Mouse (Mus musculus): ENCODE measurements around the gene Map4k5. TPM values are rescaled to one million over a fixed set of nuclear protein-coding genes. Genes with fewer than 3 reads are reported as not detected.
A peak's percentile ranks its signal among the peaks of the same experiment; 100 is the strongest.

Gene Map4k5
- 30.7 and 30.9 TPM in 2 replicates for polyA plus RNA-seq (2015; fragmentation: Nextera tagmentation; extraction: Ambion mirVana)

GRCm38 (mm10) chr12:69892371-69893251 lies at the start of gene Map4k5, which contains the start of gene Atl1:
Gene Map4k5, minus strand, starts transcription at chr12:69893200.
Gene Atl1, plus strand, starts transcription at chr12:69892614.
- Histone ChIP-seq H3K27ac (peak within 1 kb of the TSS; percentile 98), H3K9me3 (no peaks in the 10 kb centered on the region), H3K36me3 (no peaks in the 10 kb centered on the region), H3K4me2 (peak within 1 kb of the TSS; percentile 66), H3K4me1 (replicated peaks) (peaks cover 31% of the 10 kb centered on the region), H3K4me3 (peak within 1 kb of the TSS; percentile 90), H3K27me3 (no peaks in the 10 kb centered on the region), H3K9ac (peak within 1 kb of the TSS; percentile 96)
- peak; percentile 97 for ATAC-seq (ENCODE audit: low FRiP score)
- under 1% methylated on average over 108 of the region's 118 CpGs for WGBS

- H3K27ac ChIP-seq: no peak overlapping the region
- H3K4me2 ChIP-seq: no peak overlapping the region
- no peaks in the 10 kb centered on the region for H3K27me3 ChIP-seq
- no peak overlapping the region for H3K9ac ChIP-seq
- 62% methylated on average over 1 of the region's 1 CpGs for WGBS
- no peaks in the 10 kb centered on the region for H3K4me1 ChIP-seq (replicated peaks)
- no peaks in the 10 kb centered on the region for H3K9me3 ChIP-seq
- ATAC-seq (ENCODE audit: low FRiP score): no peak
- peaks cover 56% of the 10 kb centered on the region for H3K36me3 ChIP-seq
- no peak overlapping the region for H3K4me3 ChIP-seq
Measured at GRCm38 (mm10) chr12:69941655-69942329, 48.8 kb upstream of the Map4k5 start.

GRCm38 (mm10) chr12:69939291-69939690 lies 46.3 kb upstream of the Map4k5 start:
- no peaks in the 10 kb centered on the region for H3K4me1 ChIP-seq (replicated peaks)
- no peak overlapping the region for H3K4me2 ChIP-seq
- 63% methylated on average over 2 of the region's 2 CpGs for WGBS
- no peak overlapping the region for H3K4me3 ChIP-seq
- ATAC-seq (ENCODE audit: low FRiP score): no peak
- no peak overlapping the region for H3K9ac ChIP-seq
- H3K27me3 ChIP-seq: no peaks in the 10 kb centered on the region
- no peaks in the 10 kb centered on the region for H3K9me3 ChIP-seq
- no peak overlapping the region for H3K27ac ChIP-seq
- peaks cover 64% of the 10 kb centered on the region for H3K36me3 ChIP-seq

GRCm38 (mm10) chr12:69937731-69938130 lies 44.7 kb upstream of the Map4k5 start:
- H3K4me3 ChIP-seq: no peak overlapping the region
- peaks cover 70% of the 10 kb centered on the region for H3K36me3 ChIP-seq
- 53% methylated on average over 5 of the region's 5 CpGs for WGBS
- H3K27ac ChIP-seq: no peak overlapping the region
- ATAC-seq (ENCODE audit: low FRiP score): no peak
- H3K4me2 ChIP-seq: no peak overlapping the region
- no peaks in the 10 kb centered on the region for H3K4me1 ChIP-seq (replicated peaks)
- no peak overlapping the region for H3K9ac ChIP-seq
- no peaks in the 10 kb centered on the region for H3K27me3 ChIP-seq
- no peaks in the 10 kb centered on the region for H3K9me3 ChIP-seq

- no peaks in the 10 kb centered on the region for H3K4me1 ChIP-seq (replicated peaks)
- no peaks in the 10 kb centered on the region for H3K9me3 ChIP-seq
- no peak overlapping the region for H3K4me3 ChIP-seq
- no peak overlapping the region for H3K4me2 ChIP-seq
- H3K27me3 ChIP-seq: no peaks in the 10 kb centered on the region
- no peak overlapping the region for H3K9ac ChIP-seq
- H3K36me3 ChIP-seq: peaks cover 35% of the 10 kb centered on the region
- ATAC-seq (ENCODE audit: low FRiP score): no peak
- no peak overlapping the region for H3K27ac ChIP-seq
- 56% methylated on average over 7 of the region's 7 CpGs for WGBS
Measured at GRCm38 (mm10) chr12:69926716-69927115, 33.7 kb upstream of the Map4k5 start.

DNA sequence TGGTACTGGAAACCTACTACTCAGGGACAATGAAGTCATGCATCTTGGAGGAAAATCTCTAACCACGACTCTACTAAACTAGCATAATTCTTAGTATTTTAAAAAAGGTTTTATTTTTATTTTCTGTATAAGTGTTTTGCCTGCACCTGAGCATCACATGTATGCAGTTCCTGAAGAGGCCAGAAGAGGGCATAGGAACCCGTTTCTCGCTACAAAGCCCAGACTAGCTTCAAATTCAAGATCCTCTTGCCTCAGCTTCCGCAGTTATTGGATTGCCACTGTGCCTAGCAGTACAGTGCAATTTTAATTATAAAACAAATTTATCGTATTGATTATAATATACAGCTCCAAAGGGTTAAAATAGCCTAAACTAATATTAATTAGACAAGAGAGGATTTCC lies 31.0 kb upstream of the Map4k5 start:
- Histone ChIP-seq H3K27ac (no peak overlapping the region), H3K4me2 (no peak overlapping the region), H3K4me3 (no peak overlapping the region), H3K4me1 (replicated peaks) (no peaks in the 10 kb centered on the region), H3K9ac (no peak overlapping the region), H3K36me3 (peaks cover 23% of the 10 kb centered on the region), H3K27me3 (no peaks in the 10 kb centered on the region), H3K9me3 (no peaks in the 10 kb centered on the region)
- ATAC-seq (ENCODE audit: low FRiP score): no peak
- whole genome bisulfite sequencing: 16% methylated on average over 5 of the region's 5 CpGs

GRCm38 (mm10) chr12:69923603-69924002 lies 30.6 kb upstream of the Map4k5 start:
- Histone ChIP-seq H3K9ac (no peak overlapping the region), H3K9me3 (no peaks in the 10 kb centered on the region), H3K4me3 (no peak overlapping the region), H3K4me2 (no peak overlapping the region), H3K36me3 (peaks cover 21% of the 10 kb centered on the region), H3K27ac (no peak overlapping the region), H3K4me1 (replicated peaks) (no peaks in the 10 kb centered on the region), H3K27me3 (no peaks in the 10 kb centered on the region)
- ATAC-seq (ENCODE audit: low FRiP score): no peak
- WGBS: 69% methylated on average over 3 of the region's 3 CpGs

DNA sequence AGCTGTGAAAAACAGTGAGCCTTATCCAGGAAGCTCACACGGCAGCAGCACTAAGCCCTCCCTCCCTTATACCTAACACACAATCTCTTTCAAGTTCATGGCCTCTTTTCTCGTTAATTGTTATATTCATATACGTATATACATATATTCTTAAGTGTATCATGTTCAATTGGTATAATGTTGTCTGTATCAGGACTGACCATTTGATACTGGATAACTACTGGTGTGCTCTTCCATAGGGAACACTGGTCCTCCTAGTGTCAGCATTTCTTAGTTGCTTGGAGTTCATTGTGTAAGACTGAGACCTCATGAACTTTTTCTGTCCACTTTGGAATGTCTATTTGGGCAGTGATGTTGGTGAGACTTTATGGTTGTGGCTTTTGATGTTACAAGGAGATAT lies 30.1 kb upstream of the Map4k5 start:
- no peak overlapping the region for H3K4me3 ChIP-seq
- peaks cover 20% of the 10 kb centered on the region for H3K36me3 ChIP-seq
- H3K27me3 ChIP-seq: no peaks in the 10 kb centered on the region
- H3K9me3 ChIP-seq: no peaks in the 10 kb centered on the region
- H3K9ac ChIP-seq: no peak overlapping the region
- H3K27ac ChIP-seq: no peak overlapping the region
- no peak overlapping the region for H3K4me2 ChIP-seq
- no peaks in the 10 kb centered on the region for H3K4me1 ChIP-seq (replicated peaks)
- 86% methylated on average over 3 of the region's 3 CpGs for WGBS
- ATAC-seq (ENCODE audit: low FRiP score): no peak

DNA sequence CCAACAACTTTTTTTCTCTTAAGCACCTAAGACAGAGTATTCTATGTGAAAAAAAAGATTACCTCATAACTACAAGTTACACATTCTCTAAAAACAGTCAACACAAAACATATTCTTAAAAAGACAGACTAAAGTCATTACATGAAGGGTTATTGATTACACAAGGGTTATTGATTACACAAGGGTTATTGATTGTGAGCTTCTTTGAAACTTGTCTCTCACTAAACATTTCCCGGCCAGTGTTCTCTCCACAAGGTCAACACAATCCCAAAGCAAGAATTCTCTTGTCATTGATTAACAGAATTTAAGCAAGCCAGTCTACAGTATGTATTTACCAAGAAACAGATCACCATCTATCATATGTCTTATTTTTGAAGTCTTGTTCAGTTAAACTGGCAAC lies 29.1 kb upstream of the Map4k5 start:
- Histone ChIP-seq H3K27me3 (no peaks in the 10 kb centered on the region), H3K9me3 (no peaks in the 10 kb centered on the region), H3K27ac (no peak overlapping the region), H3K9ac (no peak overlapping the region), H3K36me3 (peaks cover 12% of the 10 kb centered on the region), H3K4me2 (no peak overlapping the region), H3K4me3 (no peak overlapping the region), H3K4me1 (replicated peaks) (no peaks in the 10 kb centered on the region)
- 62% methylated on average over 1 of the region's 1 CpGs for WGBS
- ATAC-seq (ENCODE audit: low FRiP score): no peak

DNA sequence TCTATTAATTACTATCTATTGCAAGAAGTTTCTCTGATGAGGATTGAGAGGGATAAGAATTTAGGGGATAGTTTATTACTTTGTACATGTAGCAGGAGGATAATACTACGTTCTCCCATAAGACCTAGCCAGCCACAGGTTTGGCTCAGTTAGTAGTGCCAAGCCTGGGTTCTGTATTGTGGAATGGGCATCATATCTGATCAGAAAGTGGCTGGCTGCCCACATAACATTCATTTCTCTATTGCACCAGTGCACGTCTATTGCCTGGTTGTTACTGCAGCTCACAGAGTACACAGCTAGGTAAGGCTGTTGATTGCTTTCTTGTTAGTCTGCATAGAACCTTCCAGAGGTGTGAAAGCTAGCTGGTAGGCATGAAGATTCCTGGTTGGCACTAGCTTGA lies 24.9 kb upstream of the Map4k5 start:
- Histone ChIP-seq H3K27me3 (no peaks in the 10 kb centered on the region), H3K9ac (no peak overlapping the region)

GRCm38 (mm10) chr12:69912737-69913136 lies 19.7 kb upstream of the Map4k5 start:
- ATAC-seq (ENCODE audit: low FRiP score): no peak
- Histone ChIP-seq H3K4me3 (no peak overlapping the region), H3K4me2 (no peak overlapping the region), H3K36me3 (no peaks in the 10 kb centered on the region), H3K9ac (no peak overlapping the region), H3K27ac (no peak overlapping the region), H3K27me3 (no peaks in the 10 kb centered on the region), H3K4me1 (replicated peaks) (peaks cover 29% of the 10 kb centered on the region), H3K9me3 (no peaks in the 10 kb centered on the region)
- WGBS: 90% methylated on average over 7 of the region's 7 CpGs

More for the DNA sequence above, 24.9 kb upstream of the Map4k5 start:
- Histone ChIP-seq H3K4me2 (no peak overlapping the region), H3K4me1 (replicated peaks) (no peaks in the 10 kb centered on the region), H3K4me3 (no peak overlapping the region), H3K36me3 (no peaks in the 10 kb centered on the region), H3K9me3 (no peaks in the 10 kb centered on the region), H3K27ac (no peak overlapping the region)
- WGBS: 94% methylated on average over 2 of the region's 2 CpGs
- no peak for ATAC-seq (ENCODE audit: low FRiP score)

DNA sequence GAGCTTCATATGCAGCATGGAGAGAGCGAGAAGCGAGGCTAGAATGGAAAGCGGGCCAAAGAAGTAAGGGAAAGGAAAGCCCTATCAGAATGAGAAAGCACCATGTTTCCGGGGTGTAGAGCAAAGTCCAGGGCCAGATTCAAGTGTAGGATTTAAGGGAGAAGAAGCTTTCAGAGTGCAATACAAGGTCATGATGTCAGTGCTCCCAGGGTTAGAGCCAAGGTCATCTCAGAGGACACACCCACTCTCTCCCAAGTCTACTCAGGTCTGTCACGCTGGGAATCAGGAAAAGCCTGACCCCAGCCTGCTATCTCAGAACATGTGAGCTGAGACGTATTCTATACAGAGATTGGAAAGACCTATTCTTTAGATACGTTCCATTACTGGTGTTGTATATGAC lies 18.9 kb upstream of the Map4k5 start:
- Histone ChIP-seq H3K36me3 (no peaks in the 10 kb centered on the region), H3K9me3 (no peaks in the 10 kb centered on the region), H3K9ac (no peak overlapping the region), H3K27ac (no peak overlapping the region), H3K27me3 (no peaks in the 10 kb centered on the region), H3K4me1 (replicated peaks) (peaks cover 36% of the 10 kb centered on the region), H3K4me3 (no peak overlapping the region), H3K4me2 (no peak overlapping the region)
- no peak for ATAC-seq (ENCODE audit: low FRiP score)
- WGBS: 90% methylated on average over 7 of the region's 7 CpGs

Measured in hindbrain, embryonic 13.5 days (tissue).